Mouse (Mus musculus) forelimb bud, embryonic 11.5 days (tissue): ENCODE results near the gene Fance.
"Not testable (repeated sequence)": the region's sequence is repeated elsewhere in the genome, so short reads cannot be mapped to it uniquely, and the experiment has no call there.

Experiments
- DNase-seq: peaks from one replicate; pipeline ENCODE4 v3.0.0-alpha.2; 2012; ENCODE audit warnings: low read depth, low spot score

Fance gene

DNA sequence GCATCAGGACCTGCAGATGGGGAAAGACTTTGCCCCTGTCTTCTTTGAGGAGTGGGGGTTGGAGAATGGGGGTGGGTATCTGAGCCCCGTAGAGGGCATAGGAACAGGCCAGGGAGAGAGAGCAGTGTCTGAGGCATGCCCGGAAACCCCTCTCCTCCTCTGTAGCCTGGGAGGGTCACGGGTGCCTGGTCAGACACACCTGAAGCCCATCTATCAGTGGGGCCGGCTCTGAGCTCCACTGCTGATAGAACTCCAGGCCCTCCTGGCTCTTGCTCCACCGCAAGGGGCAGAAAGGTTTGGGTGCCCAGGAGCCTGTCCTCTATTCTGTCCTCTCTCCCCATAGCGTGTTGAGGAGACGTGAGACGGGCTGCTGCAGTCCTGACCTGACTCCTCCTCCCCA lies 12.4 kb downstream of the Fance start:
- DNase-seq: no peak

DNA sequence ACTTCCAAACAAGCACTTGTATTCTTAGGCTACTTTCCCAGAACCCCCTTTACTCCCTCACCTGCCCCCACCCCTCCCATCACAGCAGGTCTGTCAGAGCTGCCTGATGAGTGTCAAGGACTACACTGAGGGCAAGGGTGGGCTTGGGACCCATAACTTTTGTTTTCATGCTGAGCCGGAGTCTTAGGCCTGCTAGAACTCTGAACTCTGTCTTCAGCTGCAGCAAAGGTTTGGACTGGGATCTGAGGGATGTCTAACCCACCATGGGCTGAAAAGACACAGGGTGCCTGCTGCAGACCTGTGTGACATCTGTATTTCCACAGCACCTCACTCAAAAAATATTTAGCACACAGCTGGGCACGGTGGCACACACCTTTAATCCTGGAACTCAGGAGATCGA lies 13.6 kb downstream of the Fance start:
- no peak for DNase-seq

- DNase-seq: no peak
Observed at GRCm38 (mm10) chr17:28327673-28328325, 14.5 kb downstream of the Fance start.

- DNase-seq: peak; percentile 98
Observed at GRCm38 (mm10) chr17:28328366-28328928, 15.1 kb downstream of the Fance start, which contains the start of gene Rpl10a. Gene Rpl10a, plus strand, starts transcription at chr17:28328471.

DNA sequence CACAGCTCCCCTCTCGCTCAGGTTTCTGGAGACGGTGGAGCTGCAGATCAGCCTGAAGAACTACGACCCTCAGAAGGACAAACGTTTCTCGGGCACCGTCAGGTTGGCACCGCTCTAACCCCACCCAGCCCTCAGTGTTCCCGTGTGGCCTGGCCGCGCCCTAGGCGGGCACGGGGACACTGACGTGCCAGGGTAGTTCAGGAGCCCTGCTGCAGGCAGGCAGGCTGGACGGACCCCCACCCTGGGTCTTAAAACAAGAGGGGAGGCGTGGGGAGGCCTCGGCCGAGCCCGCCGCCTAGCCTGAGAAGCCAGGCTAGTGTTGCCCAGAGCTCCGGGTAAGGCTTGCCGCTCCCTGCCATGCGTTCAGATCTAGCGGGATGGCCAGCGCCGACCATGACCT lies 15.6 kb downstream of the Fance start:
- no peak for DNase-seq

DNA sequence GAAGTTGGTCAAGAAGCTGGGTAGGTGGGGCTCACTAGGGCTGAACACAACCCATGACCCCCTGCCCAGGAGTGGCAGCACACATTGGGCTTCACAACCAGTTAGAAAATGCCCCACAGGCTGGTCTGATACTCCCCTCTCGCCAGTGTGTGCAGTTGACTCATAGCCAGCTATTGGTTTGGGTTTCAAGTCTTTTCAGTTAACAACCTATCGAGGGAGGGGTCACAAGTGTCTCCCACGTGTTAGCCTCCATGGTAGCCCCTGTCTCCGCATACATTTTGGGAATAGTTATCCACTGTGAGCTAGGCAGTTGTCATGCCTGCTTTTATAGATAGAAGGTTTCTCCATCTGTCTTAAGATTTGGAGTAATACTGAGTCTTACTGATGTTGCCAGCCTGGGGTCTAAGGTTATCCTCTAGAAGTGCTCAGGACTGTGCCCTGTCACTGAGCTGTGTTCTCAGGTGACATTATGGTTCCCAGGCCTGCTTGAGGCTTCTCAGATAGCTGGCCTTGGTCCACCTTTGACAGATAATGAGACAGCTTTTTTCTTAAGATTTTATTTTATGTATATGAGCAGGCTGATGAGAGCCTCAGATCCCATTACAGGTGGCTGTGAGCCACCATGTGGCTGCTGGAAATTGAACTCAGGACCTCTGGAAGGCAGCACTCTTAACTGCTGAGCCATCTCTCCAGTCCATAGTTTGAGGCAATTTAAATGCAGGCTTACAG lies 16.3 kb downstream of the Fance start:
- no peak for DNase-seq

DNA sequence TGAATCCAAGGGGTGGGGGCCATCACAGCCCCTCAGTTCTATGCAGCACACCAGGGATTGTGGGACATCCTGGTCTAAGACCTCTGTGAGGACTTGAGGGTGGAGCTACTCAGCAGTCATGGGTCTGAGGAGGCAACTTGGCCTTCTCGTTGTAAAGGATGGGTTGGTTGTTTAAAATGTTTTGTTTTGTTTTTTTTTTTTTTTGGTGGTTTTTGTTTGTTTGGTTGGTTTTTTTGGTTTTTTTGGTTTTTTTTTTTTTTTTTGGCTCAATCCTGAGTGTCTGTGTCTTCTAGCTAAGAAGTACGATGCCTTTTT lies 16.9 kb downstream of the Fance start:
- no peak for DNase-seq

GRCm38 (mm10) chr17:28330590-28330989 lies 17.3 kb downstream of the Fance start:
- DNase-seq: not testable (repeated sequence)

- no peak for DNase-seq
Observed at GRCm38 (mm10) chr17:28331241-28332112, 18.2 kb downstream of the Fance start.

DNA sequence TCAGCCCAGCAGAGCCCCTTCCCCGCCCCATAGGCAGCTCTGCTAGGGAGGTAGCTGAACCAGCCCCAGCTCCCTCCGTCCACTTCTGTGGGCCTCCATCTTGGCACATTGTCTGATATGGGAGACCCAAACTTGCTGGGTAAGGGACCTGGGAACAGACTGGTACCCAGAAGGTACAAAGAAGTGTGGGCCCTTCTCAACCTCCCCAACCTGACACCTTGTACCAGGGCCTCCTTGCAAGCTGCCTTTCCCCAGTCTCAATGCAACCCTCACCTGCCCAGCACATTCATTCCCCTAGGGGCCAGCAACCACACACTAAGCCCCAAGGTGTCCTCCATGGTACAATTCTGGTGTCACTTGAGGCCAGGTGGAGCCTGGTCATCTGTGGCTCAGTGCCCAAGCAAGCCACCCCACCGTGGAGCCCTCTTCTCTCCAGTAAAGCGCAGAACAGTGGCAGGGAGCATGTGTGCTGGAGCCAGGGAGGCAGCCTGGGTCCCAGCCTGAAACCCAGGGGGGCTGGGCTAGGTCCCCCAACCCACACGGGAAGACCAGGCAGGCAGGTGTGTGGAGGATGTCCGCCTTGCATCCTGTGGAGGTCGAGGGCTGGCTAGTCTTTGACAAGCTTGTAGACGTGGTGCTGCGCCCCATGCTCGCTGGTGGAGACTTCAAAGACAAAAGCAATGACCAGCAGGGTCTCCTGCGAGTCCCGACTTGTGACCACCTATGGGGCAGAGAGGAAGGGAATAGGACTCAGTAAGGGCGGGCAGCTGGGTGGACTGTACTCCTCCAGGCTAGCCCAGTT lies 19.0 kb downstream of the Fance start:
- no peak for DNase-seq

GRCm38 (mm10) chr17:28332915-28333546 lies 19.7 kb downstream of the Fance start:
- DNase-seq: no peak

GRCm38 (mm10) chr17:28335267-28335666 lies 21.9 kb downstream of the Fance start:
- DNase-seq: no peak

DNA sequence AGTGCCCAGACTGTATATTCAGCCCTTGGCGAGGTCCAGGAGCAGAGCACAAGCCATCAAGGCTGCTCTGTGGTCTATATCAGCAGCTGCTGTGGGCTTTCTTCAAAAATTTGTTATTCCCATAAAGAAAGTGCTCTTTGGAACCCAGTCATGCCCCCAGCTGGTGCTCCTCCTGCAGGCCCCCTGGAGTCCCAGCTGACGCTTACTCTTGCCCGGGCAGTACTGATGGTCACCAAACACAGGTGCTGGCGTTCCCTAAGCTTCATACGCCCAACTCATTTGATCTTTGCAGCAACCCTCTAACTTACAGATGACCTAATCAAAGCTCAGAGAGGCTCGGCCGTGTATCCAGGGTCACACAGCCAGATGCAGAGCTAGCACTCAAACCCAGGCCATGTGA lies 24.2 kb downstream of the Fance start:
- no peak for DNase-seq

DNA sequence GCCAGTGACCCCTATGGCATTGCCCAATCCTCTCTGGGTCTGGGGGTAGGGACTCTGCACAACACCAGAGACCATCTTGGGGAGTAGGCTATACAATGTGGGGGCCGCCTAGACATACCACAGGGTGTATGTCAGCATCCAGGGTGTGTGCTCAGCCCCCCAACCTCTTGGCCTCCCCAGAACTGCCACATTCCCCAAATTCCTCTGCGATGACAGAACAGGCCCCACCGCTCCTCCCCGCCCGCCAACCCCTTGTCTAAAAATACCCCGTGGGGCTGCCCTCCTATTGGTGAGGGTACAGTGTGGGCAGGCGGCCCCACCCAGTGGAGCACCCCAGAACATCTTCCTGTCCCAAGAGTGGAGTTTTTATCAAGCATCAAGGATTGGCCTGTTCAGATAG lies 27.3 kb downstream of the Fance start:
- DNase-seq: no peak

DNA sequence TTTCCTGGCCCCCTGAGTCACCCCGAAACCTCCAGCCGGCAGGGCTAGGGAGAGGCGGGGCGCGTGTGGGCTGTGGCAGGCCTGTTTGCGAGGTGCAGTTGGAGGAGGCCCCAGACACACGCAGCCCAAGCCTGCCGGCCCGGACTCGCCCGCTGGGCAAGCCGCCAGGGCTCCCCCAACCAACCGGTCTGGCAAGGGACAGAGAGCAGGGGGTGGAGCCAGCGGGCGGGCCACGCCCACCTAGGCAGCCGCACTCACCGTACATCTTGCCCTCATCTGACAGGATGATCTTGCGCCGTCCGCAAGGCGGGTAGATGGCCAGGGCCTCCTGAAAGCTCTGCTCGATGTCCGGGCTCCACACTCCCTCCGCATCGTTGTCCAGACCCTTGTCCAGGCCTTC lies 27.8 kb downstream of the Fance start:
- DNase-seq: peak; percentile 57

GRCm38 (mm10) chr17:28344050-28344607 lies 30.8 kb downstream of the Fance start:
- DNase-seq: no peak

- DNase-seq: no peak
Observed at GRCm38 (mm10) chr17:28344670-28345069, 31.4 kb downstream of the Fance start.

GRCm38 (mm10) chr17:28345271-28345721 lies 32.0 kb downstream of the Fance start:
- DNase-seq: no peak

DNA sequence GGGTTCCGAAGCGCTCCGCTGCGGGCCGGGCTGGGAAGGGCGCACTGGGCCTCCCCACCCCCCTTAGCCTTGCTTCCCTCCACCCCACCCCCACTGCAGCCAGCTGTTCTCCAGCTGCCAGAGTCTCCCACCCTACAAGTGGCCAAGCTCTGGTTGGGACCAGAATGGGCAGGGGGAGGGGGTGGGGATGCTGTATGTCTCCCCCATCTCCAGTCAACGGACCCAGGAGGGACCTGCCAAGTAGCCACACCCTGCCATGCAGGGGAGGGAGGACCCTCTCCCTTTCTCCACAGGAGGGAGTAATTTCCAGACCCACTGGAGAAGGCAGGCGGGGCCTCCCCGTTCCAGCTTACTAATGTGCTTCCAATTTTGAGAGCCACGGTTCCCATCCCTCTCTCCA lies 32.6 kb downstream of the Fance start:
- no peak for DNase-seq

- no peak for DNase-seq
Observed at GRCm38 (mm10) chr17:28347327-28347726, 34.0 kb downstream of the Fance start.
